Mouse (Mus musculus): Measurements from ENCODE around the gene Scgb1a1. TPM values are rescaled to one million over a fixed set of nuclear protein-coding genes. Genes with fewer than 3 reads are reported as not detected.

The Scgb1a1 gene
- total and polyA plus RNA-seq, 2 experiments from 2014 or later = not detected

- Histone ChIP-seq H3K4me3 (ENCODE audit: low read depth, low read length) (no peak overlapping the region), H3K4me2 (ENCODE audit: low read depth, low read length, poor library complexity, severe bottlenecking) (no peak overlapping the region), H3K4me1 (ENCODE audit: insufficient read depth, low read length) (no peaks in the 10 kb centered on the region), H3K9ac (replicated peaks; ENCODE audit: low read length, poor library complexity, severe bottlenecking) (no peak overlapping the region), H3K36me3 (ENCODE audit: insufficient read depth, low read length) (no peaks in the 10 kb centered on the region), H3K27ac (ENCODE audit: low read depth, low read length) (no peak overlapping the region), H3K9me3 (ENCODE audit: low read length) (no peaks in the 10 kb centered on the region), H3K27me3 (ENCODE audit: insufficient read depth, low read length) (no peaks in the 10 kb centered on the region)
- ATAC-seq (ENCODE audit: low FRiP score) (no peak), DNase-seq (ENCODE audit: low spot score) (no peak)
- TF ChIP-seq CTCF (IDR thresholded peaks at IDR 0.05) = no peak
- WGBS = 91% methylated on average over 1 of the region's 1 CpGs
These were observed 44.6 kb downstream of the Scgb1a1 start for GRCm38 (mm10) chr19:9043123-9043522.

GRCm38 (mm10) chr19:9041074-9041473 is 46.7 kb downstream of the Scgb1a1 start:
- Histone ChIP-seq H3K27ac (ENCODE audit: low read depth, low read length) (no peak overlapping the region), H3K36me3 (ENCODE audit: insufficient read depth, low read length) (no peaks in the 10 kb centered on the region), H3K9me3 (ENCODE audit: low read length) (no peaks in the 10 kb centered on the region), H3K4me2 (ENCODE audit: low read depth, low read length, poor library complexity, severe bottlenecking) (no peak overlapping the region), H3K27me3 (ENCODE audit: insufficient read depth, low read length) (no peaks in the 10 kb centered on the region), H3K4me3 (ENCODE audit: low read depth, low read length) (no peak overlapping the region), H3K9ac (replicated peaks; ENCODE audit: low read length, poor library complexity, severe bottlenecking) (no peak overlapping the region), H3K4me1 (ENCODE audit: insufficient read depth, low read length) (no peaks in the 10 kb centered on the region)
- no peak for DNase-seq (ENCODE audit: low spot score)
- ATAC-seq (ENCODE audit: low FRiP score) = no peak
- TF ChIP-seq CTCF (IDR thresholded peaks at IDR 0.05) = no peak

GRCm38 (mm10) chr19:9040649-9041048 is 47.1 kb downstream of the Scgb1a1 start:
- Histone ChIP-seq H3K27me3 (ENCODE audit: insufficient read depth, low read length) (no peaks in the 10 kb centered on the region), H3K27ac (ENCODE audit: low read depth, low read length) (no peak overlapping the region), H3K4me2 (ENCODE audit: low read depth, low read length, poor library complexity, severe bottlenecking) (no peak overlapping the region), H3K36me3 (ENCODE audit: insufficient read depth, low read length) (no peaks in the 10 kb centered on the region), H3K4me1 (ENCODE audit: insufficient read depth, low read length) (no peaks in the 10 kb centered on the region), H3K9ac (replicated peaks; ENCODE audit: low read length, poor library complexity, severe bottlenecking) (no peak overlapping the region), H3K9me3 (ENCODE audit: low read length) (no peaks in the 10 kb centered on the region), H3K4me3 (ENCODE audit: low read depth, low read length) (no peak overlapping the region)
- ATAC-seq (ENCODE audit: low FRiP score) (no peak), DNase-seq (ENCODE audit: low spot score) (no peak)
- 76% methylated on average over 6 of the region's 6 CpGs for WGBS
- TF ChIP-seq CTCF (IDR thresholded peaks at IDR 0.05) = no peak

GRCm38 (mm10) chr19:9039928-9040327 is 47.8 kb downstream of the Scgb1a1 start:
- WGBS = 84% methylated on average over 7 of the region's 7 CpGs
- Histone ChIP-seq H3K9ac (replicated peaks; ENCODE audit: low read length, poor library complexity, severe bottlenecking) (no peak overlapping the region), H3K4me1 (ENCODE audit: insufficient read depth, low read length) (no peaks in the 10 kb centered on the region), H3K27ac (ENCODE audit: low read depth, low read length) (no peak overlapping the region), H3K9me3 (ENCODE audit: low read length) (no peaks in the 10 kb centered on the region), H3K4me3 (ENCODE audit: low read depth, low read length) (no peak overlapping the region), H3K27me3 (ENCODE audit: insufficient read depth, low read length) (no peaks in the 10 kb centered on the region), H3K36me3 (ENCODE audit: insufficient read depth, low read length) (no peaks in the 10 kb centered on the region), H3K4me2 (ENCODE audit: low read depth, low read length, poor library complexity, severe bottlenecking) (no peak overlapping the region)
- ATAC-seq (ENCODE audit: low FRiP score) = no peak
- no peak for TF ChIP-seq CTCF (IDR thresholded peaks at IDR 0.05)
- no peak for DNase-seq (ENCODE audit: low spot score)

DNA sequence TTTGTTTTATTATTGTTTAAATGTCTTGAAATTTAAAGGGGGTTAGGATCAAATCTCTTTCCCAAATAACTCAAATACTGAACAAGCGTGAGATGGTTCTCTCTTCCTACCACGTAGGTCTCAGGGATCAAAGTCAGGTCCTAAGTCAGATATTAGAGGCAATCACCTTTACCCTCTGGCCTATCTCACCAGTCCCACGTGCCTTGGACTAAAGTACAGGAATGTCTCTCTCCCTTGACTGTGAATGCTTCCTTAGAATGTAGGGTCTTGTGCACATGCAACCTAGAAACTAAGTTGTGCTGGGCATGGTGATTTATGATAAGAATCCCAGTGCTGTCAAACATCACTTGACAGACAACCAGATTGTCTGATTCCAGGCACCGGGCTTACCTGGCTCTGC is 48.5 kb downstream of the Scgb1a1 start:
- WGBS = 86% methylated on average over 4 of the region's 4 CpGs
- ATAC-seq (ENCODE audit: low FRiP score) = no peak
- no peak overlapping the region for H3K4me2 ChIP-seq (ENCODE audit: low read depth, low read length, poor library complexity, severe bottlenecking)

DNA sequence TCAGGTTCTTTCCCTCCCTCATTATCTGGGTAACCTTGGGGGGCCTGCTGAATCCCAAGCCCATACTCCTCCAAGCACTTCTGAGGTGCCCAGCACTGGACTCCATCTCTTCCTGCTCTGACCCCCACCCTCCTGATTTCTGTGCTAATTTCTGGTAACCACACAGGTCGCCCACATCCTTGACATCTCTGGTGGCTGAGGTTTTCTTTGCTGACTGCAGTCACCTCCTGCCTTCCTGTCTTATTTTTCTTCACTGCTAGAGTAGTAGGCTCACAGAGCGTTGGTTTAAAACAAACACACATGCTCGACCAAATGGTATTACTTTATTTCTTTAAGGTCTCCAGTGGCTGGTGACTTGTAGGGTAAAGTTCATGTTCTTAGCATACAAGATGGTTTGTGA is 49.6 kb downstream of the Scgb1a1 start:
- no peaks in the 10 kb centered on the region for H3K9me3 ChIP-seq (ENCODE audit: low read length)
- H3K4me1 ChIP-seq (ENCODE audit: insufficient read depth, low read length) = no peaks in the 10 kb centered on the region
- no peak overlapping the region for H3K4me2 ChIP-seq (ENCODE audit: low read depth, low read length, poor library complexity, severe bottlenecking)
- no peak overlapping the region for H3K4me3 ChIP-seq (ENCODE audit: low read depth, low read length)
- no peak for ATAC-seq (ENCODE audit: low FRiP score)
- no peaks in the 10 kb centered on the region for H3K27me3 ChIP-seq (ENCODE audit: insufficient read depth, low read length)
- H3K36me3 ChIP-seq (ENCODE audit: insufficient read depth, low read length) = no peaks in the 10 kb centered on the region
- H3K9ac ChIP-seq (replicated peaks; ENCODE audit: low read length, poor library complexity, severe bottlenecking) = no peak overlapping the region
- H3K27ac ChIP-seq (ENCODE audit: low read depth, low read length) = no peak overlapping the region
- TF ChIP-seq CTCF (IDR thresholded peaks at IDR 0.05) = no peak
- DNase-seq (ENCODE audit: low spot score) = no peak
- WGBS = 71% methylated on average over 3 of the region's 3 CpGs

More for the DNA sequence above, 48.5 kb downstream of the Scgb1a1 start:
- no peaks in the 10 kb centered on the region for H3K36me3 ChIP-seq (ENCODE audit: insufficient read depth, low read length)
- DNase-seq (ENCODE audit: low spot score) = no peak
- no peak overlapping the region for H3K9ac ChIP-seq (replicated peaks; ENCODE audit: low read length, poor library complexity, severe bottlenecking)
- H3K27ac ChIP-seq (ENCODE audit: low read depth, low read length) = no peak overlapping the region
- no peaks in the 10 kb centered on the region for H3K27me3 ChIP-seq (ENCODE audit: insufficient read depth, low read length)
- TF ChIP-seq CTCF (IDR thresholded peaks at IDR 0.05) = no peak
- no peaks in the 10 kb centered on the region for H3K9me3 ChIP-seq (ENCODE audit: low read length)
- no peaks in the 10 kb centered on the region for H3K4me1 ChIP-seq (ENCODE audit: insufficient read depth, low read length)
- no peak overlapping the region for H3K4me3 ChIP-seq (ENCODE audit: low read depth, low read length)

Data from midbrain, postnatal 0 days (tissue).